Mouse (Mus musculus) brain, embryonic 14.5 days (tissue): Measurements from ENCODE around the gene Ehmt2.

Source experiments
- CTCF ChIP-seq: fragments of 200-500 bp; IDR thresholded peaks from 2 replicates; pipeline ENCODE4 v1.5.1; 2012; ENCODE audit warnings: inconsistent platforms, mild to moderate bottlenecking, moderate library complexity, borderline replicate concordance; ENCODE audit not compliant: insufficient read depth, insufficient read length; ENCODE audit errors: extremely low read depth
- POLR2A ChIP-seq: fragments of 200-500 bp; IDR thresholded peaks from 2 replicates; pipeline ENCODE4 v1.6.1; 2012; ENCODE audit warnings: mild to moderate bottlenecking, inconsistent platforms, borderline replicate concordance; ENCODE audit not compliant: poor library complexity, insufficient read depth, insufficient read length, severe bottlenecking; ENCODE audit errors: extremely low read depth

- no peak for TF ChIP-seq CTCF
- TF ChIP-seq POLR2A, result no peak
Measured at GRCm38 (mm10) chr17:34941344-34942041, 43.2 kb downstream of the Ehmt2 start.
